Mouse (Mus musculus) forelimb bud, embryonic 11.5 days (tissue): ENCODE measurements around the gene Hhat.

Experiments used
- DNase-seq: peaks from one replicate; pipeline ENCODE4 v3.0.0-alpha.2; 2012; ENCODE audit warnings: low read depth, low spot score

The Hhat gene

DNA sequence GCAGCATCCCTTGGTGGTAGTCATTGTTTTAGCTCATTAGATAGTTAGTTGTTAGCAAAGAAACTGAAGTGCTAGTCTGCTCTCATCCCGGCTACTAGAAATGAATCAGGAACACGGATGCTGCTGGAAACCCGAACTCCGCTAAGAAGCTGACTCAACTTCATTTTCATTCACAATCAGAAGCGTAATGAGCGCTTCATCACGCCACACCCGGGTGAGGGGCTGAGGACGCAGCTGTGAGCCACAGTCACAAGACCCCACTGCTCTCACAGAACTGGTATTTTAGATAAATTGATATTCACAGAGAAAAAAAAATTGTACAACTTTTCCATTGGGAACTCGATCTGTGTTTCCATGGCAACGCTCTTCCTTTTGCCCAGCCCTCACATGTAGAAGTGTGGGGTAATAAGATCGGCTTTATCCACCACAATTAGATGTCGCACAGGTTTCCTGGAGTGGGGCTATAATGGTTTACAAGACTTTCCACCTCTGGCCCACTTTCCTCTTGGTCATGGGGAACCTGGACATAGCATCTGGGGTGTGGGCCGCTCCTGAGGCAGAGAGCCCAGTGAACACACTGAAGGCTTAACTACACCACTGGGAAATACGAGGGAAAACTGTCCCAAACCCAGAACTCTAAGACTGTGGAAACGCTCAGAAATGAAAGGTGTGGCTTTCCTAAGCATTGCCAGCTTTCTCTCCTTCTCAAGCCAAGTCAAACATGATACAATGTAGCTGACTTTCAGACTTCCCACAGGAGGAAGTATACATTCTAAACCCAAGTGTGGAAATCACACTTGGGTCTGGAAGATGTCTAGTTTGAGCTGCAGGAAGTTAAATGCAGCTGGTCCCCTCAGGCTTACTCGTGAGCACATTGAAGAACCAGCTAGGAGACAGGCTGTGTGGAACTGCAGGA lies 14.3 kb upstream of the Hhat start:
- no peak for DNase-seq

DNA sequence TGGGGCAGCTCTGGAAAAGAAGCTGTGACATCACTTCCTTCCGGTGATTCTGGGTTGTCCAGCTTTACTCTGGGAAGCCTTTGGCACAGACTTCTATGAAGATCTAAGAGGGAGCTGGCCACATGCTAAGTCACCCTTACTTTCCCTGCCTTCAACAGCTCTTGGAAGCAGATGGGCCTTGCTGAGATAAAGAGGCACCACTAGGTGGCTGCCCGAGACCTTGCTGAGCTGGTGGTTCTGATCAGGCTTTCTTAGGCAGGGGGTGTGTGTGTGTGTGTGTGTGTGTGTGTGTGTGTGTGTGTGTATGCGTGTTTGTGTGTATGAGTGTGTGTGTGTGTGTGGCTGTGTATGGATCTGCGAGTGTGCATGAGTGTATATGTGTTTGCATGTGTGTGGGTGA lies 13.4 kb upstream of the Hhat start:
- peak; percentile 59 for DNase-seq

DNA sequence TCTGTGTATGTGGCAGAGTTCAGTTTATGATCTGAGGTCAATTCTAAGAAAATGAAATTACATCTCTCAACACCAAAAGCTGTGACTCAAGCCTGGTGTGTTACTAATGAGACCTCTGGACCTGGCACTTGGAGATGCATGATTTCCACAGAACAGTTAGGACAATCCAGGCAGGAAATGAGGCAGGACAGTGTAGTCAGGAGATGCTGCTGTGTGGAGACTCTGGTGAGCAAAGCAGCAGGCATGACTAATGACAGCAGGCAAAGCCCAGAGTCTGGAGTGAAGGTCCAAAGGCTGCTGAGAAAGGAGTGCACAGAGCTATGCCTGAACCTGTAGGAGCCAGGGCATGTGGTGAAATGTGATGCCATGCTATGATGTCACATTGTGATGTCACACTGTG lies 10.2 kb upstream of the Hhat start:
- no peak for DNase-seq

DNA sequence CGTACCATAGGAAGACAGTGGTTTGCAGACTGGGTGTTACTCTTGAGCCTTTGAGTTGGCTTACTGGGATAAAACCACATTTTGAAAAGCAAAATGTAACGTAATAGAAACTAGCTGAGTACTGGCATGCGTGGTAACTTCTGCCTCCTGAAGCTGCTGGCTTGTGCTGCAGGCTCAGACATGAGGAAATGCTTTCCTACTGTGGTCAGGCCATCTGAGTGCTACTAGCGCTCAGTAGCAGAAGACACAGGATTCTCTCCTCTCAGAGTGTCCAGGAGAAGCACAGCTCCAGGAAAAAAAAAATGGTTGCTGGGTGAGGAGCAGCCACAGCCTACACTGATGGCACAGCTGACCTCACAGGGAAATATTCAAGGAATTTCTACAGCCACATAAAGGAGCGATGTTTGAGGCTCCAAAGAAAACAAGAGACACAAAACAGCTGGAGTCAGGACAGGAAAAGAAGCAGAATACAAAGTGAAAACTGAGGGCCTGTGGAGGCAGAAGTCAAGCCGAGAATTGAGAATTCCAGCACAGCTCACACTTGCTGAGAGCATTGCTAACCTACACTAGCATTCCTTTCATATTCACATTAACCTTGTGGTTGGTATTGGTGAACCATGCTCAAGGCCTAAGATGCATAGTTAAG lies 8.0 kb upstream of the Hhat start:
- no peak for DNase-seq

DNA sequence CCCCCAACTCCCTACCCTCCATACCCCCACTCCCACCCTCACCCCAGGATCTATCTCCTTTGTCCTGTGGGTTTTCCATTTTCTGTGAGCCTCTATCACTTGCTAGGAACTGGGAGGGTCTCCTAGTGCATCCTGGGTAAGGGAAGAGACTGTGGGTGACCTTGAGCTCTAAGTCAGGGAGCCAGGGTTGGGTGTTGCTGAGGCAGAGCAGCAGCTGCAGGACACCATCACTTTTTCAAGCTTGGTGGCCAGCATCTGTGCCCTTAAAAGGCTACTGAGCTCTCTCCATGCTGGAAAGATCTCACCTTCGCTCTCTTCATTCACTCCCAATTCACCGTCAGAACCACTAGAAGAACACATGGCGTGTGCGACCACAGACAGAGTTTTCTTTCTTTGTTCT lies 7.2 kb upstream of the Hhat start:
- no peak for DNase-seq

DNA sequence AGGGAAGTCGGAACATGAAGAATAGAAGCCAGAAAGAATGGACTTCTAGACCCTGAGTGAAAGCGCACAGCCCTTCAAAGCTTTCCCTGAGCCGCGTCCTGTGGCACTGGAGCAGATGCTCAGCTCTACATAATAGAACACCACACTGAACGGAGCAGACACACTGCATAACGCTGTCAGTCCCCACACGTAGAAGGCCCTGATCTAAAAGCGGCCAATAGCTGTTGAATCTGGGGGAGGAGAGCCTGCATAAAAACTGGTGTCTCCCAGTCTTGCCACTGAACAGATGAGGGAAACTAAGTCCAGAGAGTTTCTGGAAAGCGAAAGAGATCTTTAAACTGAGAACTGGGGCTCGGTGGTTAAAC lies 911 bp downstream of the Hhat start:
- DNase-seq, result no peak

DNA sequence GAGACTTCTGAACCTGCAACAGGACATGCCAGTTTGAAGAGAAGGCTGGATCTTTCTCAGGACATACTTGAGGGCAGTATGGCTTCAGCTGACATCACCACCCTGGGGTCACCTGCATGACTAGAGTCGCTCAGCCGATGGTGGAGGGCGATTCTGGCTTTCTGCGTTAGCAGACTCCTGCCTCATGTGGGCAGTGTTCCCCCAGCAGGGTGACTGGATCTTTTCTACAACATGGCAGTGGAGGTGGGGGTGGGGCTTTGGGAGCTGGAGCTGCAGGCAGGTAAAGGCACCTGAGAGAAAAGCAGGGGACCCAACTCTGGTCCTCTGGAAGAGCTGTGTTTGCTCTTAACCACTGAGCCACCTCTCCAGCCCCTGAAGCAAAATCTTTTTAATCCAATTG lies 5.5 kb downstream of the Hhat start:
- no peak for DNase-seq

DNA sequence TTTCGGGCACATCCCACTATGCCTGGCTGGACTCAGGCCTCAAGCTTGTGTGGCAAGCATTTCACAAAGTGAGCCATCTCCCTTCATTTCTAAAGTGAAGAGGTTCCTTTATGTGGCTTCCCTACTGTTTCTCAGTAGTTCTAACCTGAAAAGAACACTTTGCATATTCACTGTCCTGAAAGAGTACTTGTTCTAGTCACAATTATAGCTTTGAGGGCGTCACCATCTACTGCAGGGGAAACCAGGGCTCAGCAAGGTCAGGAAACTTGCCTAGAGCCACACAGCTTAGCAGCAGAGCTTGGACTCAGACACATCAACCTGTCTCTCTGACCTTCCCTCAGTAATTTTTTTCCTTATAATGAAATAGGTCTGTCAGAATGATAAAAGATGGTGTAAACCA lies 6.5 kb downstream of the Hhat start:
- no peak for DNase-seq

DNA sequence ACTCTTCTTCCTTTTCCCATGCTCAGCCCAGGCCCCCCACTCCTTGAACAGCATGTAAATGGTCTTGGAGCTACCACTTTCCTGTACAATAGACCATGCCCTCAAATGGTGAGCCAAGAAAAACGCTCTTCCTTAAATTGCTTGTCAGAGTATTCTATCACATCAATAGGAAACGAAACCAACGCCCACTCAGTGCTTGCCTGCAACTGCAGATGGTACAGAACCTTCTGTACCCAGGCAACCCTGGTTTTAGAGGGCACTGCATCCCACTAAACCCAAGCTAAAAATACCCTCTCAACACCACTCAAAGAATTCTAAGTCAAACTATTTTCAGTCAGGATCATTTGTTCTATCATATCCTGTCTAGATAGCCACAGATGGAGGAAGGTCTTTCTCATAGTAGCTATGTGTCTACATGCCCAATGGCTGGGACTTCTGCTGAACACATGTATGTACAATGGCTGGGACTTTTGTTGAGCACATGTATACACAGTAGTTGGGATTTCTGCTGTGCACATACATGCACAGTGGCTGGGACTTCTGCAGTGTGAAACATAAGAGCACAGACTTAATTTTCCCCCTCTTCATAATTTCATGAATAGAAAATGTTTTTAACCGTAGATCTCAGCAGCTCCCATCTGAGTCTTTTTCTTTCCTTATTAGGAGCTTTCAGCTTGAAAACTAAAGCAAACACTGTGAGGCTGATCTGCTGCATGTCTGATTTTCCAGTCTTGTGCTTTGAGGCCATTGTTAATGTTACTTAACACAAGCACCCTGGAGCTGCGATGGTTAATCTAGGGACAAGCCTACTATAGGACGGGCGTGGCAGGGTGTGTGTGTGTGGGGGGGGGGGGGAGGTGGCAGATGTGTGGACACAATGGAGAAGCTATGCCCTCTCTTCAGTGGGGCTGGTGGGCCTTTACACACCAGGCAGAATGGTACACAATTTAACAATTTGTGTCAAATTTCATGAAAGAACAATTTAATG lies 7.8 kb downstream of the Hhat start:
- DNase-seq, result no peak

DNA sequence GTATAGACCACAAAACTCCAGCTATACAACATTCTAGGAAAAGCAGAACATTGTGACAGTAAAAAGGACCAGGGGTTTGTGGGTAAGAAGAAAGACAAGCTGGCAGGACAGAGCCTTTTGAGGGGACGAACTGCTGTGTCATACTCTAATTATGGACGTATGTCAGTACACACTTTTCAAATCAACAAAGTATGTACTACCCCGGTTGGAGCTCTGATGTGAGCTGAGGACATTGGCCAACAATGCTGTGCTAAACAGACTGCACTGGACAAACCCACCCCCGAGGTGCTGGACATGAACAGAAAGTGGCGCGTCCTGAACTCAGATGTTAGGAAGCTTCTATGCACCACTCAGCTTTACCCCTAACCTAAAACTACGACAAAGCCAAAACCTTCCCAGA lies 14.3 kb downstream of the Hhat start:
- DNase-seq, result no peak

- DNase-seq, result no peak
Observed at GRCm38 (mm10) chr1:192755685-192756606, 15.1 kb downstream of the Hhat start.

DNA sequence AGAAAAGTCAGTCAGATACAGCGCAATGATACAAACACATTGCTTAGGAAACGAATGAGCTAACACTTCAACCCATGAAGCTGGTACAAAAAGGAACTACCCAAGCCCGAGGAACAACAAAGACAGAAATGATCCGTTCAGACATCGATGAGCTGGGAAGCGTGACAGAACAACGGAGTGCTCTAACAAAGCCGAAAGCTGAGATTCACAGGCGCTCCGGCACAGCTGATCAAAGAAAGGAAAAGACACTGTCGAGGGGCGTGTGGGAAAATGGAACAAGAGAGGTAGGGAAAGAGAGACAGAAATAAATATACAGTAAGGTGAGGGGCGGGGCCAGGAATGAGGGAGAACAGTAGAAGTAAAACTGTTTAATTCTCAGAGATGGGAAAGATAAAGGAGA lies 15.8 kb downstream of the Hhat start:
- no peak for DNase-seq

GRCm38 (mm10) chr1:192754268-192754667 lies 16.8 kb downstream of the Hhat start:
- no peak for DNase-seq

GRCm38 (mm10) chr1:192752659-192753601 lies 18.1 kb downstream of the Hhat start:
- no peak for DNase-seq

GRCm38 (mm10) chr1:192750042-192750437 lies 21.0 kb downstream of the Hhat start:
- DNase-seq, result no peak

GRCm38 (mm10) chr1:192749270-192750041 lies 21.6 kb downstream of the Hhat start:
- DNase-seq, result no peak

DNA sequence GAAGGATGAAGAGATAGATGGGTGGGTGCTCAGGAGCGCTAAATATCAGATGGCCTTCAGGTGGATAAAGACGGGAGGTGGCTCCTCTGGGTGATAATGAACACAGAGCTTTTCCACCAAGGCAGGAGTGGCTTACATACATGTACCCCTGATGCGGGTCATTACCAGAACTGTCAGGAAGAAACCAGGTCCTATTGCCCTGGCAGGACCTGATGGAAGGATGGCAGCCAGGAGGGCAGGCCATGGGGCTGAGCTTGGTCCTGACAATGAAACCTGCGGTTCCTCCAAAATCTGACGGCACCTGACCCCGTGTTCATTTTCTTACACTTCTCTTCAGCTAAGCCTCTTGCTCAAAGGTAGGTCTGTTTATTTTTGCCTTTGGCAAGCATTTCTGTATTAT lies 24.8 kb downstream of the Hhat start:
- no peak for DNase-seq

DNA sequence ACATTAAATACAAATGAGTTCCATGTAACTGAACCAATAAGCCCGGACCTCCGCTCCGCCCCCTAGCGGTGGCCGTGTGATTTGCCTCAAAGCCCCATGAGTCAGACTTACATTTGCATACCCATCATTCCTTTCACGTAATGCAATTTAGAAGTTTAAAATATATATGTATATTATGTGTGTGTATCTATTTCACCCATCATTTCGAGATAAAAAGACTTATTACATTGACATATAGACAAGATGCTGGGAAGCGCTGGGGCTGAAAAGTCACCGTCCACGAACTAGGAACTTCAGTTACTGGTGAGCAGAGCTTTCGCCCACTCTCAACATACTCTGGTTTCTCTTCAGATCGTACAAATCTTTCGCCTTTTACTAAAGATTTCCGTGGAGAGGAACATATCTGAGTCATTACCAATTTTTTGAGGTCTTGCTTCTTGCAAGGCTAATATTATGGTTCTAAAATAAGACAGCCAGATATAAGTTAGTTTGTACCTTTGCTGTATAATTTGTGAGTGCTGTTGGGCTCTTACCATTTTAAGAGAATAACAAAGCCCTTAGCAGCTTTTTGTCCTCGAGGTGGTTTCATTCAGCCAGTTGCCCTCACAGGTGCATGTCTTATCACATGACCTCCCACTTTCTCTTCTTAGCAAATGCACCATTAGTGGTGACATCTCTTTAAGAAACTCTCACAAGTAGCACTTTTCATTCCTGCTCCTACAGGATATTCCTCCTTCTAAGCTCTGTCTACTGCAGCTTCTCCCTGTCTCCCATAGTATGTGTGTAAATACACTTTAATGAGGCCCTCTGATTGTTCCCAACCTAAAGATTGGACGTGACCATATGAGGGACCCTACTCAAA lies 25.6 kb downstream of the Hhat start:
- DNase-seq, result peak; percentile 68
